Mouse (Mus musculus) cerebellum, adult 8-10 months (tissue): ENCODE measurements at regions not wholly inside any gene's neighbourhood (a gene's known extent, or its start where the extent isn't known, plus 50 kb on each side); places are given as distances from the start of the nearest gene placed in this dataset.

Experiments used
- DNase-seq: peaks from one replicate; pipeline ENCODE4 v3.0.0; 2022

- DNase-seq = no peak
Measured at GRCm38 (mm10) chr9:91818616-91819328, 374.0 kb upstream of the Plscr5 start.

- DNase-seq = no peak
Measured at GRCm38 (mm10) chr9:91803372-91803961, 389.3 kb upstream of the Plscr5 start.

- DNase-seq = peak; percentile 55
Measured at GRCm38 (mm10) chr9:91798837-91799225, 393.9 kb upstream of the Plscr5 start.

- peak; percentile 81 for DNase-seq
Measured at GRCm38 (mm10) chr9:91798171-91798836, 394.4 kb upstream of the Plscr5 start.

- DNase-seq = peak; percentile 65
Measured at GRCm38 (mm10) chr9:91796976-91797375, 395.8 kb upstream of the Plscr5 start.

- no peak for DNase-seq
Measured at GRCm38 (mm10) chr9:91752935-91753334, 387.3 kb upstream of the Zic1 start.

- DNase-seq = no peak
Measured at GRCm38 (mm10) chr9:91711106-91711505, 345.5 kb upstream of the Zic1 start.

GRCm38 (mm10) chr9:91680859-91681258 lies 315.2 kb upstream of the Zic1 start:
- no peak for DNase-seq

GRCm38 (mm10) chr9:91666667-91667066 lies 301.1 kb upstream of the Zic1 start:
- no peak for DNase-seq

GRCm38 (mm10) chr9:91660089-91660488 lies 294.5 kb upstream of the Zic1 start:
- DNase-seq = no peak

- DNase-seq = no peak
Measured at GRCm38 (mm10) chr9:91654071-91654470, 288.5 kb upstream of the Zic1 start.

GRCm38 (mm10) chr9:91652384-91653100 lies 286.9 kb upstream of the Zic1 start:
- DNase-seq = no peak

- no peak for DNase-seq
Measured at GRCm38 (mm10) chr9:91610401-91610800, 244.8 kb upstream of the Zic1 start.

- DNase-seq = no peak
Measured at GRCm38 (mm10) chr9:91609457-91610166, 244.0 kb upstream of the Zic1 start.

- no peak for DNase-seq
Measured at GRCm38 (mm10) chr9:91601740-91602139, 236.1 kb upstream of the Zic1 start.

GRCm38 (mm10) chr9:91591915-91592314 lies 226.3 kb upstream of the Zic1 start:
- no peak for DNase-seq

- peak; percentile 43 for DNase-seq
Measured at GRCm38 (mm10) chr9:91588756-91589155, 223.1 kb upstream of the Zic1 start.

- peak; percentile 11 for DNase-seq
Measured at GRCm38 (mm10) chr9:91587861-91588260, 222.3 kb upstream of the Zic1 start.

GRCm38 (mm10) chr9:91587271-91587670 lies 221.7 kb upstream of the Zic1 start:
- peak; percentile 7 for DNase-seq

GRCm38 (mm10) chr9:91586635-91587034 lies 221.0 kb upstream of the Zic1 start:
- DNase-seq = no peak

- no peak for DNase-seq
Measured at GRCm38 (mm10) chr9:91574156-91574555, 208.5 kb upstream of the Zic1 start.

- no peak for DNase-seq
Measured at GRCm38 (mm10) chr9:91566006-91566641, 200.5 kb upstream of the Zic1 start.
